Mouse (Mus musculus) hindbrain, embryonic 12.5 days (tissue): Measurements from ENCODE around the gene Dnase1l3. TPM values are rescaled to one million over a fixed set of nuclear protein-coding genes. Genes with fewer than 3 reads are reported as not detected.
"Not testable (repeated sequence)": the region's sequence is repeated elsewhere in the genome, so short reads cannot be mapped to it uniquely, and the experiment has no call there.

Source experiments
- ATAC-seq: fragments of 200-750 bp; cut with Nextera tagmentation; 2 replicates; pipeline ENCODE4 v1.8.0; 2017; ENCODE audit warnings: moderate TSS enrichment; ENCODE audit not compliant: low FRiP score
- H3K27ac ChIP-seq: fragments of 300-500 bp; sonication (generic); 2 replicates; pipeline ENCODE4 v1.5.1; 2016; ENCODE audit warnings: mild to moderate bottlenecking
- H3K27me3 ChIP-seq: fragments of 300-500 bp; sonication (generic); 2 replicates; pipeline ENCODE4 v1.6.1; 2016; ENCODE audit warnings: mild to moderate bottlenecking
- H3K36me3 ChIP-seq: fragments of 300-500 bp; sonication (generic); 2 replicates; pipeline ENCODE4 v1.6.1; 2016; ENCODE audit warnings: mild to moderate bottlenecking
- H3K4me1 ChIP-seq: fragments of 300-500 bp; sonication (generic); 2 replicates; pipeline ENCODE4 v1.6.1; 2016
- H3K4me2 ChIP-seq: fragments of 300-500 bp; sonication (generic); replicated peaks from 2 replicates; pipeline ENCODE4 v1.6.1; 2016; ENCODE audit warnings: mild to moderate bottlenecking
- H3K4me3 ChIP-seq: fragments of 300-500 bp; sonication (generic); 2 replicates; pipeline ENCODE4 v1.5.1; 2016; ENCODE audit warnings: mild to moderate bottlenecking
- H3K9ac ChIP-seq: fragments of 300-500 bp; sonication (generic); 2 replicates; pipeline ENCODE4 v1.6.1; 2016; ENCODE audit warnings: mild to moderate bottlenecking, moderate library complexity
- H3K9me3 ChIP-seq: fragments of 300-500 bp; sonication (generic); replicated peaks from 2 replicates; pipeline ENCODE4 v1.6.1; 2016; ENCODE audit warnings: mild to moderate bottlenecking
- WGBS: fragments of 180-500 bp; shearing (Covaris S2); methylation state at CpG from one replicate; pipeline ENCODE4 v1.1.7; 2016; 5-methylcytosine and 5-hydroxymethylcytosine counted together
- polyA plus RNA-seq: library from polyadenylated mRNA; unstranded; fragments of >200 nt; fragmentation: Nextera tagmentation; extraction: Ambion mirVana; gene quantifications from 2 replicates; pipeline ENCODE4 v1.2.1, GENCODE M21; 2016

Gene Dnase1l3
- polyA plus RNA-seq, 1 experiment from 2014 or later, result not detected

DNA sequence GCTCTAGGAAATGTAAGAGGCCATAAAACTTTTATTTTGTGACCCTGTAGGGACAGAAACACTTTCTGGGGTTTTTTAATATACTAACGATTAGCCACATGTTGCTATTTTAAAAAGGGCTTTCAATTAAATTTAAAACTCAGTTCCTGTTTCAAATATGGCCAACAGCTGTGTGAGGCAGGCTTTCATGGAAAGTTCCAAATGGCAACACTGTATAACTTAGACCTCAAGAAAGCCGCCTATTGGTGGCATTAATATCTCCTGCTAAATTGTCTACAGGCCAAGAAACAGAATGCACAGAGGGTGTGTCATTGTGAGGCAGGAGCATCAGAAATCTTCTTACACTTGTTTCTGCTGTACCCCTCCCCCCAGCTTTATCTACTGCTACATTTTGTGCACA, 13.1 kb upstream of the Dnase1l3 start:
- Histone ChIP-seq H3K9ac (no peak overlapping the region), H3K4me2 (no peak overlapping the region), H3K4me1 (peaks cover 10% of the 10 kb centered on the region), H3K27me3 (no peaks in the 10 kb centered on the region), H3K4me3 (no peak overlapping the region), H3K9me3 (no peaks in the 10 kb centered on the region), H3K27ac (no peak overlapping the region), H3K36me3 (no peaks in the 10 kb centered on the region)
- ATAC-seq, result no peak
- 90% methylated on average over 2 of the region's 2 CpGs for WGBS

DNA sequence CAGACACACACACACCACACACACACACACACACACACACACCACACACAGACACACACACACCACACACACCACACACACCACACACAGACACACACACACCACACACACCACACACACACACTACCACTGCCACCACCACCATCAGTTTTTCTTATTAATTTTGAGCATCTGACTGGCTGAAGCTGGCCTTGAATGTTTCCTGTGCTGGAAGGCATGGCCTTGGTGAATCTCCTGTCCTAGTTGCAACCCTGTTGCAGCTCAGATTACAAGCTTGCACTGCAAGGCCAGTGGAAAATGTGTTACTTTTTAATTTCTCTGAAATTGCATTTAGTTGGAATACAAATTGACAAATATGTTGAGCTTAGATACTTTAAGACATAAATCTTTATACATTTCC, 12.7 kb upstream of the Dnase1l3 start:
- peaks cover 10% of the 10 kb centered on the region for H3K4me1 ChIP-seq
- ATAC-seq, result no peak
- no peak overlapping the region for H3K4me2 ChIP-seq
- no peaks in the 10 kb centered on the region for H3K36me3 ChIP-seq
- H3K9ac ChIP-seq, result no peak overlapping the region
- peaks cover 2% of the 10 kb centered on the region for H3K27me3 ChIP-seq
- H3K4me3 ChIP-seq, result no peak overlapping the region
- H3K27ac ChIP-seq, result no peak overlapping the region
- H3K9me3 ChIP-seq, result no peaks in the 10 kb centered on the region

DNA sequence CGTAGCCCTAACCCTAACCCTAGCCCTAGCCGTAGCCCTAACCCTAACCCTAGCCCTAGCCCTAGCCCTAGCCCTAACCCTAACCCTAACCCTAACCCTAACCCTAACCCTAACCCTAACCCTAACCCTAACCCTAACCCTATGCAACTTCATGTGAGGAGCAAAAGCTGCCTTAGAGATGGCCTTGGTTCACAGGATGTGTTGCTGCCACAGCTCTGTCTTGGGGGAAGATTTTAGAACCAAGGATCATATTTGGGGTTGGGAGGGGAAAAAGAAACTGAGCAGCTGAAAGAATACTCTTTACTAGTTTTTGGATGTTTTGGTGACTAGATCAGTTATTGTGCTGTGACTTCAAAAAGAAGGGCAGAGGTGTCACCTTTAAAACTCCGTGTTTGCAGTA, 11.7 kb upstream of the Dnase1l3 start:
- not testable (repeated sequence) for H3K4me1 ChIP-seq, H3K4me2 ChIP-seq, H3K36me3 ChIP-seq, H3K9ac ChIP-seq, H3K27ac ChIP-seq, H3K4me3 ChIP-seq, ATAC-seq, H3K9me3 ChIP-seq
- peaks cover 12% of the 10 kb centered on the region for H3K27me3 ChIP-seq
- WGBS, result 66% methylated on average over 3 of the region's 3 CpGs

DNA sequence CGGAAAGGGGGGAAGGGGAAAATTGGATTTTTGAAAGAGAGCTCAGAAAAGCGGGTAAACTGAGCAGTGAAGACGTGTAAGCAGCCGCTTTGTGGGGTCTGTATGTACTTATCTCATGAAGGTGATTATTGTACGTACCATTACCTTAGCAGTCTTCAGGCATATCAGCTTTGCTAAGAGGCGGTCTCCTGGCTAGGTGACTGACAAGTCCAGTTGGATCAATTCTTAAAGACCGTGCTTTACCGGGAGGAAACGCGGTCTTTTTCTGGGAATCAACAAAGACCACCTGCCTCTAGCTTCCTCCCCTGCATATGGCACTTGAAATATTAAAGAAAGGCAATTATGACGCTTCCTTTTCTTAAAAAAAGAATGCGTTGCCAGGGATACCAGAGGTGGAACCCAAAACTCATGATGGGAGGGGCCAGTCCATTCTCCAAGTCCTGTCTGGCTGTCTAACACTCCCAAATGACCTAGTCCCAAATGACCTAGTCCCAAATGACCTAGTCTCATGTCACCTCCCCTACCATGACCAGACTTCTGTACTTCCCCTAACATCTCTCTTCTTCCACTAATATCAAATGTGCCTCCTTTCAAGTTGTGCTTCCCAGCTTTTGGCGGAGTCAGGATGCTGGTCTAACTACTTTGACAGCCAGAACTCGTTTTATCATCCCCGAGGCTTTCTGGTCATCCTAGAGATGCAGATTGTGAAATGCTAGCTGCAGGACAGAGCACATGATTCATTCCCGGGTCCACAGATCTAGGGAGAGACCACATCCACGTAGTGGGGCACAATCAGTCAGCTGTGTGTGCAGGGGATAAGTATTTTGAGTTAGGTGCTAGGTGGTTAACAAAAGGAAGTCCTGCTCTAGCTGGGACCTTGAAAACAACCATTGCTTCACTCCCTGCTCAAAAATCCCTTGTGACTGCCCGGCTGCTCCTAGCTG, 9.6 kb upstream of the Dnase1l3 start:
- H3K4me2 ChIP-seq, result peak overlapping the region; percentile 77
- WGBS, result 44% methylated on average over 18 of the region's 18 CpGs
- peak overlapping the region; percentile 57 for H3K4me3 ChIP-seq
- no peak overlapping the region for H3K27ac ChIP-seq
- ATAC-seq, result 0 out of 2 replicates have a peak, but pooled peaks have one; percentile 17
- H3K4me1 ChIP-seq, result peaks cover 10% of the 10 kb centered on the region
- H3K36me3 ChIP-seq, result no peaks in the 10 kb centered on the region
- H3K9ac ChIP-seq, result peak overlapping the region; percentile 66
- peaks cover 33% of the 10 kb centered on the region for H3K27me3 ChIP-seq
- no peaks in the 10 kb centered on the region for H3K9me3 ChIP-seq

DNA sequence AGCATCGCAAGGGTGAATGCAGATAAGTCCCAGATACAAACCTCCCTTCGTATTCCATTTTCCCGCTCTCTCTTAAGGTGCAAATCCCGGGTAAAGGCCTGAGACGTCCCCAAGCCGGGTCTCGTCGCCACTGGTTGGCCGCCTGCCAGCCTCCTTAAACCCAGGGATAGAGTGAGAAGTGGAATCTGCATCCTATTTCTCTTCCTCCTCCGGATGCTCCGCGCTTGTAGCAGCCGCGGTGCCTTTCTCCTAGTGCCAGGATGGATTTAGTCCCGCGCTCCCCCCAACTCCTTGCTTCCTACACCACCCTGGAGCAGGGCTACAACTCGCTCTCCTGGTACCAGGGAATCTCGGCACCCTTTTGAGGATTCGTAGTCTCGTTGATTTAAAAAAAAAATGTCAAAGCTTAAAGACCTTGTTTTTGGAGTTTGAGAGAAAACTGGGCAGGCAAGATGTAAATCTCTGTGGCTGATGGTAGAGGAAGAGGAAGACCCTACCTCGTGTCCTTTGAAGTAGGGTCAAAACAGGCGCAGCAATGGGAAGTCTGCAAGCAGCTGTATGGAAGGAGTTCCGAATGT, 8.8 kb upstream of the Dnase1l3 start:
- Histone ChIP-seq H3K27me3 (peaks cover 40% of the 10 kb centered on the region), H3K9me3 (no peaks in the 10 kb centered on the region), H3K9ac (peak overlapping the region; percentile 66), H3K27ac (peak overlapping the region; percentile 72), H3K36me3 (no peaks in the 10 kb centered on the region), H3K4me2 (peak overlapping the region; percentile 77), H3K4me3 (peak overlapping the region; percentile 57), H3K4me1 (peaks cover 10% of the 10 kb centered on the region)
- under 1% methylated on average over 23 of the region's 23 CpGs for WGBS
- peak; percentile 63 for ATAC-seq

DNA sequence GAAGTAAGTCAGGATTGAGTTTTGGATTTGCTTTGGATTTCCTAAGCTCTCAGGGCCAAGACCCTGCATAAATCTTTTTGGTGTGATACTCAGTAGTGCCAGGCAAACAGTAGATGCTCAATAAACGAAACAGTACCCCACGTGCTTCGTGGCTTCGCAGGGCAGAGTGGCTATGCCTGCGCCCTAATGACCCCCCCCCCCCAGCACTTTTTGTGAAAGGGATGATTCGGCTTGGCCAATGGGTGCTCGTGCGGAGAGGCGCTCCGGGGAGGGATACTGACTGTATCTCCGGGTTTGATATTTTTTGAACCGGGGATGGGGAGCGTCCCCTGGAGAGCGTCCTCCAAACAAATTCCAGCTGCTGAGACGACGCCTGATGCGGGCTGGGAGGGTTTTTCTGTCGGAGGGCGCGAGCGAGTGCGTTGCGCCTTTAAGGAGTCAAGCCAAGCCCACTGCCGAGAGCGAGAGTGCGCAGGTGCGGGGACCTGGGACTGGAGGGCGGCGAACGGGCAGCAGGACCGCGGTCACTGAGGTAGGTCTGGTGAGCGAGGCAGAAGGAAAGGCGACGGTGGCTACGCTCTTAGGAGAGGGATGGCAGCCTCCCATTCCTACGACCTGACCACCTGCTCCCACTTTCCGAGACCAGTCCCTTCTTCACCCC, 8.2 kb upstream of the Dnase1l3 start, which contains the start of gene Abhd6:
Abhd6 (plus strand) TSS at position 471 of the 661 bp plus-strand sequence.
- peak; percentile 90 for ATAC-seq
- H3K4me1 ChIP-seq, result peaks cover 10% of the 10 kb centered on the region
- H3K4me3 ChIP-seq, result peak within 1 kb of the TSS; percentile 57
- H3K9me3 ChIP-seq, result no peaks in the 10 kb centered on the region
- peaks cover 40% of the 10 kb centered on the region for H3K27me3 ChIP-seq
- 3% methylated on average over 38 of the region's 38 CpGs for WGBS
- H3K9ac ChIP-seq, result peak within 1 kb of the TSS; percentile 66
- H3K36me3 ChIP-seq, result no peaks in the 10 kb centered on the region
- H3K4me2 ChIP-seq, result peak within 1 kb of the TSS; percentile 77
- peak within 1 kb of the TSS; percentile 72 for H3K27ac ChIP-seq

DNA sequence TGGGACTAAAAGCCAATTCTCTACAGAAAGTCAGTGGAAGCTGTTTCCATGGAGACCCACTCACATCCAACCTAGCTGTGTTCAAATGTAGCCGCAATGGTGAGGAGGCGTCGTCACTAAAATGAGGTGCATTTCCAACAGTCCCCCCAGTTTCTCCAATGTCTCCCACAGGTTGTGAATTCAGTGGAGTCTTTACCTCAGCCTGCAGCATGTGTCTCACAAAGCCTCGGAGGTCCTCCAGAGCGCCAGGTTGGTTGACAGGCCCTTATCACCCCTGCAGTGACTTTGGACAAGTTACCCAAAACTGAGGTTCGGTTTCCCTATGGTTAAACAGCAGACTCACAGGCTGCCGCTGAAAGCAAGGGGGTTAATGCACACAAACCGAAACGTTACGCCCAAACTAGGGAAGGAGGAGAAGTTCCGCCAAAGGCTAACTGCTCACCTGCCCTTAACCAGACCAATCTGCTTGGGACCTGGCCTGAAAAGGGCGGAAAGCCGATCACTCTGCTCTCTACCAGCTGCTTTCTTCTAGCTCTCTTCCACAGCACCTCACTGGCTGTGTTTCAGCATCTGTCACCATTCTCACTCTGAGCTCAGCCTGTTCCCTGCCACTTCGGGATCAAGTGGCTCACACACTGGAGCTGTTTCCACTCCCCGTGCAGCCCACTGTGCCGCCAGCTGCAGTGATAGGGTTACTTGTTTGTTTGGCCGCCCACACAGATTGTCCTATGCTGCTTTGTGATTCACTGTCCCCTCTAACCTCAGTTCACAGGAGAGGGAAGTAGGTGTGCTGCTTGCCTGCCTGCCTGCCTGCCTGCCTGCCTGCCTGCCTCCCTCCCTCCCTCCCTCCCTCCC, 6.7 kb upstream of the Dnase1l3 start:
- ATAC-seq, result no peak
- Histone ChIP-seq H3K27me3 (peaks cover 40% of the 10 kb centered on the region), H3K4me1 (peaks cover 10% of the 10 kb centered on the region), H3K9ac (no peak overlapping the region), H3K4me2 (no peak overlapping the region), H3K9me3 (no peaks in the 10 kb centered on the region), H3K4me3 (no peak overlapping the region), H3K27ac (no peak overlapping the region), H3K36me3 (no peaks in the 10 kb centered on the region)
- WGBS, result 24% methylated on average over 17 of the region's 17 CpGs

DNA sequence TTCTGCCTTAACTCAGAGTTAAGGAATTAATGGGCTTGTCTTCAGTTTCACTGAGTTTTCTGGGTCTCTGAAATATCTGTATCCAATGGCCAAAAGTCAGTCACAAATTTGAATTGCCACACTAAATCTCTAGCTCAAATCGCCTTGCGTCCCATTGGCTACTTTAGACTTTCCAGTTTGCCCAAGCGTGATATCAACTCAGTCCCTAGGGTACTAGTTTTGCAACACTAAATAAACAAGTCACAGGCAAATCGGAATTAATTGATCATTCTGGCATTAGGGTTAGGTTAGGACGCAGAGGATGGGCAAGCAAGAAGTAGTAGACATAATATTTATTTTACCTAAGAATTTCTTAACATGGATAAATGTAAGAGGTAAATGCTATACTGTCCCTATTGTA, 5.9 kb upstream of the Dnase1l3 start:
- WGBS, result 81% methylated on average over 5 of the region's 5 CpGs
- Histone ChIP-seq H3K9me3 (no peaks in the 10 kb centered on the region), H3K4me3 (no peak overlapping the region), H3K27ac (no peak overlapping the region), H3K4me2 (no peak overlapping the region), H3K4me1 (peaks cover 10% of the 10 kb centered on the region), H3K9ac (no peak overlapping the region), H3K36me3 (no peaks in the 10 kb centered on the region), H3K27me3 (peaks cover 40% of the 10 kb centered on the region)
- ATAC-seq, result no peak

DNA sequence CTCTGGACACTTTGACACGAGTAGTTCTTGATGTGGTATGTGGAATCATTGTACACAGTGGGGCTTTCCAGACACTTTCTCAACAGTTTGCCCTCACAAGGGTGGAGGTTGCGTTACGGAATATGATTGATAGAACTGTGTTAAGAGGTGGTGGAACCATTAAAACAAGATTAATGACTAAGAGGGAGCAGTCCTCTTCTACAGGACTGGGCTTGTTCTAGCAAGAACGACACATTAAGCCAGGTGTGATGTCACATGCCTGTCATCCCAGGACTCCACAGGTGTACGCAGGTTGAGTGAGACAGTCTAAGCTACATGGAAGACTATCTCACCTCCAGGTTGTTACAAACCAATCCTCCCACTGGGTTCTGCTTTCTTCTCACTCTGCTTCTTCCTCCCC, 5.1 kb upstream of the Dnase1l3 start:
- no peak overlapping the region for H3K4me3 ChIP-seq
- peaks cover 10% of the 10 kb centered on the region for H3K4me1 ChIP-seq
- H3K9me3 ChIP-seq, result no peaks in the 10 kb centered on the region
- H3K36me3 ChIP-seq, result no peaks in the 10 kb centered on the region
- ATAC-seq, result no peak
- H3K9ac ChIP-seq, result no peak overlapping the region
- no peak overlapping the region for H3K27ac ChIP-seq
- H3K27me3 ChIP-seq, result peaks cover 40% of the 10 kb centered on the region
- WGBS, result 82% methylated on average over 5 of the region's 5 CpGs
- H3K4me2 ChIP-seq, result no peak overlapping the region

DNA sequence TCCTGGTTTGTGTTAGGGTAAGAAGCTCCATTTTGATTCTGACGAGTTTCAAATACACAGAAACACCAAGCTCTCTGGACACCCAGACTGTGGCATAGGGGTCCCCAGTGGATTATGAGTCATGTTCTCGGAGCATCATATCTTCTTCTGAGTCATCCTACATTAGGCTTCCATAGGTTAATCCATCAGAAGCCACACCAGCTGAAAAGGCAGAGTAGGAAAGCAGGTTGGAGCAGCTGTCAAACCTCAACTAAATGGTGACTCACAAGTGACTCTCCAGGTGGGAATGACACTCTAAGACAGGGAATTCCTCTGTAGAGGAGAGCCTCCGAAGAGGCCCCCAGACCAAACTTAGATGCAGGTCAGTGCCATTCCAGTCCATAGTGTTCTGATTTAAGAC, 4.7 kb upstream of the Dnase1l3 start:
- Histone ChIP-seq H3K9me3 (no peaks in the 10 kb centered on the region), H3K4me2 (no peak overlapping the region), H3K27ac (no peak overlapping the region), H3K4me3 (no peak overlapping the region), H3K27me3 (peaks cover 40% of the 10 kb centered on the region), H3K9ac (no peak overlapping the region), H3K4me1 (peaks cover 5% of the 10 kb centered on the region), H3K36me3 (no peaks in the 10 kb centered on the region)
- 86% methylated on average over 3 of the region's 3 CpGs for WGBS
- ATAC-seq, result no peak

DNA sequence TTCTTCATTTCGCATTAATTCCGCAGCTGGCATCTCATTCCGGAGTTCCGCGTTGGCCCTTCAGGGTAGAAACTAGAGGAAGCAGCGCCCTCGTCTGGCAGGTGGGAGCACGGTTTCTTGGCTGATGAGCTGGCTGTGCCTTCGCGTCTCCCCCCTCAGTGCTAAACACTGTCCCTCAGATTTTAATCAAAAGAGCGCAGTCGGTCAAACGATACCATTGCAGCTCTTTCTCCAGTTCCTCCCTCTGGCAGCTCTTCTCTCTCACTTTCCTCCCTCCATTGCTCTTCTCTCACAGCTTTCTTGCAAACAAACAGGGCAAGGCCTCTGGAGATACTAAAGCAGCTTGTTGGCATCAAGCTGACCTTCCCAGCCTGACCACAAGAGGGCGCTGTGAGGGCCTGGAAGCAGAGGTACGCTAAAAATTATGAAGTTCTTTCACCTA, 2.9 kb upstream of the Dnase1l3 start:
- H3K4me3 ChIP-seq, result peak overlapping the region; percentile 13; the same call in 1 of the 2 replicates
- H3K4me2 ChIP-seq, result peak overlapping the region; percentile 41
- no peaks in the 10 kb centered on the region for H3K36me3 ChIP-seq
- 2% methylated on average over 15 of the region's 15 CpGs for WGBS
- peak; percentile 26; the same call in 1 of the 2 replicates for ATAC-seq
- no peaks in the 10 kb centered on the region for H3K9me3 ChIP-seq
- H3K4me1 ChIP-seq, result no peaks in the 10 kb centered on the region
- H3K27me3 ChIP-seq, result peaks cover 40% of the 10 kb centered on the region
- no peak overlapping the region for H3K9ac ChIP-seq
- no peak overlapping the region for H3K27ac ChIP-seq
